In genomic region chr8:77520601-77521000, GRCm38 (mm10) we compare ENCODE assay signal across 15 mouse cellular contexts.
"Had no signal": no experiment of that assay in that cellular context is flagged by ENCODE, and none has a peak within 500 bp of the region (broad histone marks: within the 10 kb centered on the region; RNA-seq: fewer than 3 reads in every experiment).

No protein-coding gene starts in this region.

- H3K9me3 ChIP-seq: megakaryocyte, embryonic 14.5 days; midbrain, embryonic 12.5 days; neural tube, embryonic 12.5 days; stomach, embryonic 15.5 days had no signal

- H3K27ac ChIP-seq: liver, embryonic 14.5 days; macrophage; midbrain, embryonic 12.5 days; neural tube, embryonic 12.5 days; stomach, embryonic 15.5 days had no signal

- DNase-seq: lung, adult 18-20 months; lung, embryonic 14.5 days; lung, postnatal 10 days; lung, postnatal 36 days; midbrain, embryonic 14.5 days; right cerebral cortex, postnatal 14 days; thymus, adult 18-20 months; thymus, postnatal 14 days; thymus, postnatal 4 days had no signal

- H3K36me3 ChIP-seq: midbrain, embryonic 12.5 days; neural tube, embryonic 12.5 days; stomach, embryonic 15.5 days had no signal

- H3K9ac ChIP-seq: liver, embryonic 14.5 days; lung, embryonic 14.5 days; midbrain, embryonic 12.5 days; neural tube, embryonic 12.5 days; stomach, embryonic 15.5 days had no signal

- H3K4me3 ChIP-seq: megakaryocyte, embryonic 14.5 days; midbrain, embryonic 12.5 days; neural tube, embryonic 12.5 days; stomach, embryonic 15.5 days had no signal

- H3K4me2 ChIP-seq: lung, embryonic 14.5 days; midbrain, embryonic 12.5 days; neural tube, embryonic 12.5 days; stomach, embryonic 15.5 days had no signal

- H3K27me3 ChIP-seq: megakaryocyte, embryonic 14.5 days; stomach, embryonic 15.5 days had no signal
